Mouse (Mus musculus): ENCODE data around the gene Pax6. TPM values are rescaled to one million over a fixed set of nuclear protein-coding genes. Genes with fewer than 3 reads are reported as not detected.

Gene Pax6
- polyA plus RNA-seq, 1 experiment, result 0.72 TPM

DNA sequence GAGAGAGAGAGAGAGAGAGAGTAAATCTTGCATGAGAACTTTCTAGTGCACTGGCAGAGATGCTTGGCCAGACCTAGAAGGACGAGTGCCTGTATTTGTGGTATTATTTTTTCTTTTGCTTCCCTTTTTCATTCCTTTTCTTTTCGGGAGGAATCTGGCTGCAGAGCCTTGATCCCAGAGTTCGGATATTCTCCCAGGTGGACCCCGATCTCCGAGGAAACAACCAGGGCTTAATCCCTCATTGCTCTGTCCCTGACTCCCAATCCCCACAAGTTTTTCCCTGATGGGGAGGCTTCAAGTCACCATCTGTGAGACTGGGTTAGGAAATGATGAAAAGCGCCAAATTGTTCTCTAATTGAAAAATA lies 2.0 kb downstream of the Pax6 start:
- no peak for DNase-seq (ENCODE audit: low read depth, low spot score)
- WGBS, result 11% methylated on average over 6 of the region's 6 CpGs

DNA sequence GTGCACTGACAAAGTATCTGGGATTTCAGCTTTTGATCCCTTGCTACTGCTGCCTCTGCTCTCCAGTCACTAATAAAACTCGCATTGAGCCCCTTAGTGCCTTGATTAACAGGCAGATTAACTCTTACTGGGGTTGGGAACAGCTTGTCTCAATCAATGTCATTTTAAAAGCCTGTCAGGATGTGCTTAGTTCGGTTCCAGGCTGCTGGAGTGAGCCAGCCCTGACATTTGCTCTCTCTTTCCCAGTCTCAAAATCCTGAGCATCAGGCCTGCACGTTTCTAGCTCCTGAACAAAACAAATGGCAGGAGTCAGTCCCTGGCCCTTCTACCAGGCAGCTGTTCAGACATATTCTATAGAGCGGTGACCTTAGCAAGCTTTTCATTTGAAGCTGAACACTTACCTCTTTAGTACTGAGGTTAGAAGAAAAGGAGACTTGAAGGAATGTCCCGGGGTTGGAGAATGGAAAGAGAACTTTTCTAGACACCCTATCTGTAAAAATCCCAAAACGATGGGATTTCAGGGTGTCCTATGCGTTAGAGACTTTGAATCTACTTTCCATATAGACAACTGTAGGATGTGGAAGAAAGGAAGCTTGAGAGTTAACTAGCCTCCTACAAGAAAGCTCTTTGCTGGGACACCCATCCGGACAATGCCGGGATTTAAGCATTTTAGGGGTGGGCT lies 2.6 kb downstream of the Pax6 start:
- 6% methylated on average over 9 of the region's 9 CpGs for whole genome bisulfite sequencing
- no peak for DNase-seq (ENCODE audit: low read depth, low spot score)

GRCm38 (mm10) chr2:105671798-105672595 lies 3.3 kb downstream of the Pax6 start:
- WGBS, result 7% methylated on average over 25 of the region's 25 CpGs
- no peak for DNase-seq (ENCODE audit: low read depth, low spot score)

DNA sequence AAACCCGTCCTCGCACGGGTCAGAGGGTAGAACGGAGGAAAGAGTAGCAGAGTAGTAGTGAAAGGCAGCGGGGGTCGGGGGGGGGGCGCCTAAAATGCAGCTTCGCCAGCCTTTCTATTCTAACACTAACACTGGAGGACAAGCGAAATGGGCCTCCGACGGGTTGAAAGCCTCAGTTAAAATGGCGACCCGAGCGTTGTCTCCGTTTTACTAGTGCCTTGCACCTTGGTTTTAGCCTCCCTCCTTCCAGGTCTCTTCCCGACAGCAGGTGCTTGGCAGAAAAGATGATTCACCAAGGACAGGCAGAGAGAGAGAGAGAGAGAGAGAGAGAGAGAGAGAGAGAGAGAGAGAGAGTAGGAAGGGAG lies 3.9 kb downstream of the Pax6 start:
- WGBS, result 2% methylated on average over 16 of the region's 16 CpGs
- DNase-seq (ENCODE audit: low read depth, low spot score), result no peak

GRCm38 (mm10) chr2:105673054-105673453 lies 4.4 kb downstream of the Pax6 start:
- no peak for DNase-seq (ENCODE audit: low read depth, low spot score)
- WGBS, result 3% methylated on average over 6 of the region's 6 CpGs

- 7% methylated on average over 10 of the region's 10 CpGs for WGBS
Observed at GRCm38 (mm10) chr2:105673631-105674060, 4.9 kb downstream of the Pax6 start.

GRCm38 (mm10) chr2:105674061-105674874 lies 5.6 kb downstream of the Pax6 start:
- 6% methylated on average over 36 of the region's 36 CpGs for WGBS
- no peak for DNase-seq (ENCODE audit: low read depth, low spot score)

More at GRCm38 (mm10) chr2:105673631-105674060, 4.9 kb downstream of the Pax6 start:
- no peak for DNase-seq (ENCODE audit: low read depth, low spot score)

GRCm38 (mm10) chr2:105674875-105675729 lies 6.4 kb downstream of the Pax6 start:
- no peak for DNase-seq (ENCODE audit: low read depth, low spot score)

DNA sequence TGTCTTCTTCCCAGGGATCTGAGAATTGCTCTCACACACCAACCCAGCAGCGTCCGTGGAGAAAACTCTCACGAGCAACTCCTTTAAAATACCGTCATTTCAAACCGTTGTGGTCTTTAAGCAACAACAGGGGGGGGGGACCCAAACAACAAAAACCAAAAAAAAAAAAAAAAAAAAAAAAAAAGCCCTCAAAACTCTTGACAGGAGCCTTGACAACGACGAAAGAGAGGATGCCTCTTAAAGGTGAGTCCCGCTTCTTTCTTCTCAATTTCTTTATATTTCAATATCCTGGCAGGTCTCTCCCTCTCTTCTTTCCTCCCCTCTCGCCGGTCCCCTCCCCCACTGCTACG lies 7.0 kb downstream of the Pax6 start:
- DNase-seq (ENCODE audit: low read depth, low spot score), result no peak
- 6% methylated on average over 11 of the region's 11 CpGs for WGBS

More at GRCm38 (mm10) chr2:105674875-105675729, 6.4 kb downstream of the Pax6 start:
- 3% methylated on average over 49 of the region's 49 CpGs for WGBS

- 2% methylated on average over 77 of the region's 77 CpGs for WGBS
Observed at GRCm38 (mm10) chr2:105676080-105676908, 7.6 kb downstream of the Pax6 start.

DNA sequence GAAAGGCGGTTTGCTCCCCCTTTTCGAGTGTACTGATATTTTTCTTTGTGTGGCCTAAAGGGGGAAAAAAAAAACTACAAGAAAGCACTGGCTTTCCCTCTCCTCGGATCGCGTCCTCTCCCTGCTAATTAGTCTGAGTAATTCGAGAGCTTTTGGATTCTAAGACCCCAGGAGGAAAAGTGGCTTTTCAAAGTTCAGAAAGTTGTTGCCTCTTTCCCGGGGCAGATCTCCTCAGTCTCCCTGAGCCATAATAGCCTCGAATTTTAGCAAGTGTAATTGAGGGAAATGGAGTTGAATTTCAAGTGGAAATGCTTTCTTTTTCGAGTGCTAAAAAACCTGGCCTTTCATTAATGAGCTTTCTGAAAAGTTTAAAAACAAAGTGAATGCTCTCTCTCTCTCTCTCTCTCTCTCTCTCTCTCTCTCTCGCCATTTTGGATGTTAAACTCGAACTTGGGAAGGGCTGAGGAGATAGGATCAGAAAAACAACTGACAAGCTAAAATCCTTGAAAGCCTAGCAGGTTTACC lies 8.3 kb downstream of the Pax6 start:
- no peak for DNase-seq (ENCODE audit: low read depth, low spot score)
- 4% methylated on average over 11 of the region's 11 CpGs for WGBS

More at GRCm38 (mm10) chr2:105676080-105676908, 7.6 kb downstream of the Pax6 start:
- no peak for DNase-seq (ENCODE audit: low read depth, low spot score)

DNA sequence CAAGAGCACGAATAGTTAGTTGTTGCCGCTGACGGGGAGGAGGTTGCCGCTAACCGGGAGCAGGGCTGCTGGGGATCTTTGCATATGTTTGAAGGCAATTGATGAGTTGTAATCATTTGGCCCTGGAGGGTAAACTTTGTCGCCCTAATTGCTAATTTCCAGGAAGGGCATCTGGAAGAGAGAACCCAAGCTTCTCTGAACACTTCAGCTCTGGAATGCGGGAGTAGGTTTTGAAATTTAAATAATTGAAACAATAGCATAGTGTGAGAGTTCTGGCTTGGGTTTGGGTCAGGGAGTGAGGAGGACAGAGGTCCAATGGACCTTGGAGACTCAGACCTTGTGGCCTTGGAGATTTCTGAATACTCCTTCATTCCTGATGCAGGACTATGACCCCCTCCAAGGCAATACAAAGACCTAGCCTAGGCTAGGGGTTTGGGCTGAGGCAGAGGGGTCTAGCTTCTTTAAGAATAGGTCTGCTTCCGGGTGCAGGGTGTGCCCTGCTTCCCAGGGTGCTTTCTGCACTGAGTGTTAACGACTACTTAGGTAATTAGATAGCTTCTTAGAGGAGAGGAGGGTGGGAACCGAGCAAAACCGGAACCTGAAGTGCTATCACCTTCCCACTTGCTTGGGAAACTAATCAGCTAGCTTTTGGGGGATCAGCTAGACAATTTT lies 8.9 kb downstream of the Pax6 start:
- no peak for DNase-seq (ENCODE audit: low read depth, low spot score)
- WGBS, result 6% methylated on average over 11 of the region's 11 CpGs

DNA sequence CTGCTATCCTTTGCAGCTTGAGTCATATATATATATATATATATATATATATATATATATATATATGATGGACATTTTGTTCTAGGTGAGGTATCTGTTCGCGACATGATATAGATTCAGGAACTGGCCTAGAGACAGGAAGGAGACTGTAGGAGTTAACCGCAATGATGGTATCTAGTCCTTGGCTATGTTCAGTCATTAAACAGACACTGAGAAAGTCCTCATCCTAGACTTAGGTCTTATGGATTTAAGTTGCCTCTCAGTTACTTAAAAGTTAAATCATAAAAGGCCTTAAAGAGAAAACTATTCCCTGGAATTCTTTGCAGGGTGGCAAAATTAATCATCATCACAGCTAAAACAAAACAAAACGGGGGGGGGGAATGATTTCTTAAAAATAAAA lies 9.6 kb downstream of the Pax6 start:
- no peak for DNase-seq (ENCODE audit: low read depth, low spot score)
- 10% methylated on average over 4 of the region's 4 CpGs for WGBS

DNA sequence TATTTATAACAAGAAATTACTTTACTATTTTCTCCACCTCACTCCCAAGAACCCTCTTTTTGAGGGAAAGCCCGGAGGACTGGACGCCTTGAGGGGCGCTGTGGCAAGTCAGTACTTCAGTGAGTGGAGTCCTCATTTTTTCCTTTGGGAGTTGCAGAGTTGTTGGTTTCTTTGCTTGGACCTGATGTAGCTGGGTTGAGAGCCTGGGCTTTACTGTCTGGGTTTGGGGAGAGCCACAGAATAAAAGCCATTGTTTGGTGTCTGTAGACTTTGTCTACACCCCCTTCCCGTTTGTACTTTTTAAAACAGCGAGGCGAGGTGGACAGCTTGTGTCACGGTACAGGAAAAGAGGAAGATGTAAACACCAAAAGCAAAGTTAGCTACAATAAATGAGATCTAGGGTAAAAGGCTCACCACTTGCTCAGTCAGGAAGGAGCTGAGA lies 10.2 kb downstream of the Pax6 start:
- DNase-seq (ENCODE audit: low read depth, low spot score), result no peak
- WGBS, result 4% methylated on average over 7 of the region's 7 CpGs

- 0% methylated on average over 2 of the region's 2 CpGs for WGBS
- no peak for DNase-seq (ENCODE audit: low read depth, low spot score)
Observed at GRCm38 (mm10) chr2:105679331-105679730, 10.6 kb downstream of the Pax6 start.

DNA sequence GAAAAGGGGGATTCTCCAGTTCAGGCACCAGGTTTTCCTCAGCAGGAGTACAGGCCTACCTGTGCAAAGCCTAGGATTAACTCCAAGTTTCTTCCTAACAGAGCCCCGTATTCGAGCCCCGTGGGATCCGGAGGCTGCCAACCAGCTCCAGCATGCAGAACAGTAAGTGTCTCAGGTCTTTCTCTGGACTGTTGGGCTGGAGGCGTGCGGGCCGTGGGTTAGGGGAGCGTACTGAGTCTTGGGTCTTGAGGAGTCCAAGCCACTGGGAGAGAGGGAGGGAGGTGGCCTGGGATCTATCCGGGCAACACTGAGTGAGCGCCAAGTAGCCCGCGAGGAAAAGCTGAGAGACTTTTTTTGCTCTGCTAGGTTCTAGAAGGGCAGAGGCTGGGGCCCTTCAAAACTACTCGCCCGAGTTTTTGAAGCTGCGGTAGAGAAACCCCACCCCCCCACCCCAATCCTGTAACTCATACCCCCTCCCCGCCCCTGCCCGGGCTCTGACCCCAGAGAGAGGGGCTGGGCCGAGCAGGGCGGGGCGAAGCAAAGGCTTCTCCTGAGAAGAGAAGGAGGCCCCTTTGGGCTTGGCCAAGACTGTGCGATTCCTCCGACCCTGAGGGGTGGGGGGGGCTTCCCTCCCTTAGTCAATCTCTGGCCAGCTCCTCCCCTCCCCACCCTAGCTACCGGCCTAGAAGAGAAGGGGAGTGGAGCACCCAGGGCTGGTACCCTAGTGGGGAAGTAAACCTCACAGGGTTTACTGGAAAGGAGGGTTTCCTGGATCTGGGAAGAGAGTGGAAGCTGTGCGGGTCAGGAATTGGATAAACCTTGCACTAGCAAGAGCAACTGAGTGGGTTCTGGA lies 11.7 kb downstream of the Pax6 start:
- DNase-seq (ENCODE audit: low read depth, low spot score), result no peak
- 3% methylated on average over 24 of the region's 24 CpGs for WGBS

Data from large intestine, adult 2 months (tissue).